Mouse (Mus musculus): ENCODE measurements at regions not wholly inside any gene's neighbourhood (a gene's known extent, or its start where the extent isn't known, plus 50 kb on each side); places are given as distances from the start of the nearest gene placed in this dataset.
A peak's percentile ranks its signal among the peaks of the same experiment; 100 is the strongest.

DNA sequence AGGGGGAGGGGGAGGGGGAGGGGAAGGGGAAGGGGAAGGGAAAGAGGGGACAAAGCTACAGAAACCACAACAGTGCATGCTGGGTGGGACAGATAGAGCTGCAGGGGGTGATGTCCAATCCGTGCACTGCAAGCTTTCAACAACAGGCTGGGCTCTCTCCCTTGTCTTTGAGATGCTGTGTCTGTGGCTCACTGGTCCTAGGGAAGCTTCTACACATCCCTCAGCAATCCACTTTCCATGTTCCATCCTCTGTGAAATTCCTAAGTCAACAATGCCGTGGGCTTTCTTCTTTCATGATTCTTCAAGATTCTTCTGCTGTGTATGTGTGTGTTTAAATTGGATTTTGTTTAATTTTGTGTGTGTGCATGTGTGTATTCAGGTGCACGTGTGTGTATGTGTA is 74.5 kb upstream of the Pmepa1 start:
- 66% methylated on average over 3 of the region's 3 CpGs for WGBS
- H3K27ac ChIP-seq (ENCODE audit: insufficient read depth, low read depth, low read length) = no peak overlapping the region

DNA sequence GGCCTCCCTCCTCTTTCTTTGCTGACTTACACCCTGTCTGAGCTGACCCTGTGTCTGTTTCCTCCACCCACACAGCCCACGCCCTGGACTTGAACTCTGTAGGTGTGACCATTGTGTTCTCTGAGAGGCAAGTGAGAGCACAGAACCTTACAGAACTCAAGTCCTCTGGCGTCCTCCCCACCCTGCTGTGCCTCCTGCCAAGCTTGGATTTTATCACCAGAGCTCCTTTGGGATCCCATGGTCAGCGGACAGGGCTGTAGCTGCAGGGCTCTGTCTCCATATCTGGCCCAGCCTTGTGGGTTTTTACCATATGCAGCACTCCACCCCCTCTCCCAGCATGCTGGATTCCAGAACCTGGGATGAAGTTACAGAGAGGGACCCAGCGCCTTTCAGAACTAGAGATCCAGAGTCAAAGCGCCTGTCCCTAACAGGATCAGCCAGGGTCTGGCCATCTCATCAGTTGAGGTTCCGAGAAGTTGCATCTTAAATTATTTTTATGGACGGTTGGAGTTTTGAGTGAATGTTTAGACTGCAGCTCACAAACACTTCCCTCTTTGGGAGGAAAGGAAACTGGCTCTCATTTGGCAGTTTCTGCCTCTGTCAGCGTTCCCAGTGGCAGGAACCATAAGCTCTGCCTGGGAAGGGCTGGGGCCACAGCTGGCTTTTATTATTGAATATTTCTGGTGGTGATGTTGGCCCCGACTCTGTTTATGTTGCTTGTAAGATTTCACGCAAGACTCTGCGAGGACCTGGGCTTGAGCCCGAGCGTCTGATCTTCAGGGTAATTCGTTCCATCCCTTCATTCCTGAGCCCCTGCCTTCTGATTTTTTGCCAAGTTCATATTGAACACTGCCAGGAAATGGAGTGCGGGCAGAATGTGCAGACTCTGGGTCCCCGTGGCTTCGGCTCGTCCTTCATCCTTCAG is 75.8 kb upstream of the Pmepa1 start:
- Histone ChIP-seq H3K4me3 (ENCODE audit: insufficient read depth, low read depth, low read length) (no peak overlapping the region), H3K27me3 (replicated peaks; ENCODE audit: control insufficient read depth, insufficient read depth, low read length) (no peaks in the 10 kb centered on the region; the same call in 1 of the 2 replicates), H3K4me1 (ENCODE audit: control insufficient read depth, insufficient read depth, low read length) (no peaks in the 10 kb centered on the region), H3K27ac (ENCODE audit: insufficient read depth, low read depth, low read length) (peak overlapping the region; percentile 74), H3K36me3 (ENCODE audit: control insufficient read depth, insufficient read depth, low read length) (no peaks in the 10 kb centered on the region)
- 53% methylated on average over 18 of the region's 18 CpGs for WGBS
- DNase-seq = peak; percentile 72
- TF ChIP-seq CTCF (conservative IDR thresholded peaks at IDR 0.05; ENCODE audit: insufficient read depth, insufficient read length, low read depth, low read length) (no peak), POLR2A (IDR thresholded peaks at IDR 0.05; ENCODE audit: low read depth, low read length) (no peak)

More for the DNA sequence above, 74.5 kb upstream of the Pmepa1 start:
- H3K4me3 ChIP-seq (ENCODE audit: insufficient read depth, low read depth, low read length) = no peak overlapping the region
- DNase-seq = no peak
- TF ChIP-seq POLR2A (IDR thresholded peaks at IDR 0.05; ENCODE audit: low read depth, low read length) = no peak
- TF ChIP-seq CTCF (conservative IDR thresholded peaks at IDR 0.05; ENCODE audit: insufficient read depth, insufficient read length, low read depth, low read length) = no peak
- H3K36me3 ChIP-seq (ENCODE audit: control insufficient read depth, insufficient read depth, low read length) = no peaks in the 10 kb centered on the region
- H3K4me1 ChIP-seq (ENCODE audit: control insufficient read depth, insufficient read depth, low read length) = no peaks in the 10 kb centered on the region
- H3K27me3 ChIP-seq (replicated peaks; ENCODE audit: control insufficient read depth, insufficient read depth, low read length) = no peaks in the 10 kb centered on the region; the same call in 1 of the 2 replicates

DNA sequence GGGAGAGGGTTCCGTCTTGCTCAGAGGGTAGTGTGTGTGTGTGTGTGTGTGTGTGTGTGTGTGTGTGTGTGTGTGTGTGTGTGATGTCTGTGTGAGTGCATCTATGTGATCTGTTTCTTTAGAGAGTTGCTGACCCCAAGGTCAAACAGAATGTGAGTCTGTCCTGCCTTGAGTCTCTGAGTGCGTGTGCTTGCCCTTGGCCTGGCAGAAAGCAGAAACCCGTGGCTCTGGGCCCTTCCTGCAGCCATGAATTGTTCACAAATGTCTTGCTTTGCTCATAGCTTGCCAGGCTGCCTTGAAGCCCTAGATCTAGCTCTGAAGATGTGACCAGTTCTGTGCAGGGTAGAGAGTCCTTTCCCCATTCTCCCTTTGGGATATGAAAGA is 76.4 kb upstream of the Pmepa1 start:
- Histone ChIP-seq H3K27ac (ENCODE audit: insufficient read depth, low read depth, low read length) (peak overlapping the region; percentile 74), H3K27me3 (replicated peaks; ENCODE audit: control insufficient read depth, insufficient read depth, low read length) (no peaks in the 10 kb centered on the region), H3K4me3 (ENCODE audit: insufficient read depth, low read depth, low read length) (no peak overlapping the region), H3K36me3 (ENCODE audit: control insufficient read depth, insufficient read depth, low read length) (no peaks in the 10 kb centered on the region), H3K4me1 (ENCODE audit: control insufficient read depth, insufficient read depth, low read length) (no peaks in the 10 kb centered on the region)
- peak; percentile 29 for DNase-seq
- 41% methylated on average over 3 of the region's 3 CpGs for WGBS
- TF ChIP-seq POLR2A (IDR thresholded peaks at IDR 0.05; ENCODE audit: low read depth, low read length) = no peak
- TF ChIP-seq CTCF (conservative IDR thresholded peaks at IDR 0.05; ENCODE audit: insufficient read depth, insufficient read length, low read depth, low read length) = no peak

GRCm38 (mm10) chr2:173353435-173354241 is 77.3 kb upstream of the Pmepa1 start:
- TF ChIP-seq CTCF (conservative IDR thresholded peaks at IDR 0.05; ENCODE audit: insufficient read depth, insufficient read length, low read depth, low read length) (no peak), POLR2A (IDR thresholded peaks at IDR 0.05; ENCODE audit: low read depth, low read length) (no peak)
- Histone ChIP-seq H3K27ac (ENCODE audit: insufficient read depth, low read depth, low read length) (no peak overlapping the region), H3K4me3 (ENCODE audit: insufficient read depth, low read depth, low read length) (no peak overlapping the region), H3K36me3 (ENCODE audit: control insufficient read depth, insufficient read depth, low read length) (no peaks in the 10 kb centered on the region), H3K27me3 (replicated peaks; ENCODE audit: control insufficient read depth, insufficient read depth, low read length) (no peaks in the 10 kb centered on the region), H3K4me1 (ENCODE audit: control insufficient read depth, insufficient read depth, low read length) (no peaks in the 10 kb centered on the region)
- DNase-seq = no peak
- WGBS = 83% methylated on average over 16 of the region's 16 CpGs

- TF ChIP-seq CTCF (conservative IDR thresholded peaks at IDR 0.05; ENCODE audit: insufficient read depth, insufficient read length, low read depth, low read length) (no peak), POLR2A (IDR thresholded peaks at IDR 0.05; ENCODE audit: low read depth, low read length) (no peak)
- no peaks in the 10 kb centered on the region for H3K36me3 ChIP-seq (ENCODE audit: control insufficient read depth, insufficient read depth, low read length)
- 84% methylated on average over 5 of the region's 5 CpGs for WGBS
- H3K4me3 ChIP-seq (ENCODE audit: insufficient read depth, low read depth, low read length) = no peak overlapping the region
- no peak for DNase-seq
- H3K4me1 ChIP-seq (ENCODE audit: control insufficient read depth, insufficient read depth, low read length) = no peaks in the 10 kb centered on the region
- H3K27ac ChIP-seq (ENCODE audit: insufficient read depth, low read depth, low read length) = no peak overlapping the region
- H3K27me3 ChIP-seq (replicated peaks; ENCODE audit: control insufficient read depth, insufficient read depth, low read length) = no peaks in the 10 kb centered on the region
Observed at GRCm38 (mm10) chr2:173356786-173357185, 80.5 kb upstream of the Pmepa1 start.

DNA sequence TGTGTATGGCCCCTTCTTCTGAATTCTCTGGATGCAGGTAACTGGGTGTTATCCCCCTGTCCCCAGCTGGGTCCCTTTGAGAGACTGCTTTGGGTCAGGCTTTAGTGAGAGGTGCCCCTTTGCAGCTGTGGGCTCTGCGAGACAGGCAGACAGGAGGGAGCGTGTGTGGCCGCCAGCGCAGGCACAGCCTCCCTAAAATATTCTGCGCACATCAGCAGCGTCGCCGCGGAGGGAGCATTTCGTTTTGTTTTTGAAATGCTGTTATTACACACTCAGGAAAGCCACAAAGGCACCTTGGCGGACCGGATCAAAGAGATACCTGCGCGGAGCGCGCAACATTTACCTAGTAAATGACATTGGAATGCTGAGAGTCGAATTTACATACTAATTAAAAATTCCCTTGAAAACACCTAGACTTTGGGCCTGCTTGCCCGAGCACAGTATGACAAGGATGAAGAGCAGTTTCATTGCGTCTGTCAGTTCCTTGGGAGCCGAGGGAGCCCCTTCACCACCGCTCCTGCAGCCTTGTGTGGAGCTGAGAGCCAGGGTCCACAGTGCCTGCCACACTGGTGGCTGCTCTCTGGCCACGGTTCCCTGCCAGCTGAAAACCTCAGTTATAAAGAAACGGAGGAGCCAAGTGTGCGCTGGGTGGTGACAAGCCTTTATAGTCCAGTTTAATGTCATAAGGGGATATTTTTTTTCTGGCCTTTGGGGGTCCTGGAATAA is 89.3 kb upstream of the Pmepa1 start:
- no peaks in the 10 kb centered on the region for H3K36me3 ChIP-seq (ENCODE audit: control insufficient read depth, insufficient read depth, low read length)
- peak; percentile 24 for DNase-seq
- TF ChIP-seq CTCF (conservative IDR thresholded peaks at IDR 0.05; ENCODE audit: insufficient read depth, insufficient read length, low read depth, low read length) (no peak), POLR2A (IDR thresholded peaks at IDR 0.05; ENCODE audit: low read depth, low read length) (no peak)
- 29% methylated on average over 24 of the region's 24 CpGs for WGBS
- H3K27ac ChIP-seq (ENCODE audit: insufficient read depth, low read depth, low read length) = no peak overlapping the region
- H3K27me3 ChIP-seq (replicated peaks; ENCODE audit: control insufficient read depth, insufficient read depth, low read length) = no peaks in the 10 kb centered on the region
- no peak overlapping the region for H3K4me3 ChIP-seq (ENCODE audit: insufficient read depth, low read depth, low read length)
- no peaks in the 10 kb centered on the region for H3K4me1 ChIP-seq (ENCODE audit: control insufficient read depth, insufficient read depth, low read length)
